Mouse (Mus musculus) kidney, embryonic 14.5 days (tissue): ENCODE measurements around the gene Alg12. TPM values are rescaled to one million over a fixed set of nuclear protein-coding genes. Genes with fewer than 3 reads are reported as not detected.
A peak's percentile ranks its signal among the peaks of the same experiment; 100 is the strongest.

ENCODE experiments used
- ATAC-seq: fragments of 200-750 bp; cut with Nextera tagmentation; 2 replicates; pipeline ENCODE4 v1.8.0; 2017; ENCODE audit warnings: moderate number of reproducible peaks, mild to moderate bottlenecking, moderate TSS enrichment, moderate library complexity; ENCODE audit not compliant: low FRiP score, low TSS enrichment
- H3K27ac ChIP-seq: fragments of 300-500 bp; sonication (generic); 2 replicates; pipeline ENCODE4 v1.5.1; 2014; ENCODE audit warnings: low read depth, mild to moderate bottlenecking, low read length, moderate library complexity, mixed read lengths
- H3K27me3 ChIP-seq: fragments of 300-500 bp; sonication (generic); 2 replicates; pipeline ENCODE4 v1.6.1; 2014; ENCODE audit warnings: mild to moderate bottlenecking, low read length; ENCODE audit not compliant: control insufficient read depth, insufficient read depth
- H3K36me3 ChIP-seq: fragments of 300-500 bp; sonication (generic); 2 replicates; pipeline ENCODE4 v1.6.1; 2014; ENCODE audit warnings: low read length, mixed read lengths; ENCODE audit not compliant: control insufficient read depth, insufficient read depth
- H3K4me1 ChIP-seq: fragments of 300-500 bp; sonication (generic); 2 replicates; pipeline ENCODE4 v1.6.1; 2014; ENCODE audit warnings: low read length, mixed read lengths; ENCODE audit not compliant: control insufficient read depth, insufficient read depth
- H3K4me2 ChIP-seq: fragments of 300-500 bp; sonication (generic); replicated peaks from 2 replicates; pipeline ENCODE4 v1.6.1; 2014; ENCODE audit warnings: low read depth, mild to moderate bottlenecking, low read length
- H3K4me3 ChIP-seq: fragments of 300-500 bp; sonication (generic); 2 replicates; pipeline ENCODE4 v1.5.1; 2014; ENCODE audit warnings: mild to moderate bottlenecking, low read length
- H3K9ac ChIP-seq: fragments of 300-500 bp; sonication (generic); 2 replicates; pipeline ENCODE4 v1.6.1; 2014; ENCODE audit warnings: low read depth, mild to moderate bottlenecking, low read length, moderate library complexity
- H3K9me3 ChIP-seq: fragments of 300-500 bp; sonication (generic); 2 replicates; pipeline ENCODE4 v1.6.1; 2016; ENCODE audit warnings: low read length; ENCODE audit not compliant: control insufficient read depth
- WGBS: fragments of 180-500 bp; shearing (Covaris S2); extraction: QIAGEN DNeasy Blood & Tissue Kit; methylation state at CpG from one replicate; pipeline ENCODE4 v1.1.7; 2014; 5-methylcytosine and 5-hydroxymethylcytosine counted together
- polyA plus RNA-seq: library from polyadenylated mRNA; unstranded; fragments of >200 nt; fragmentation: Nextera tagmentation; extraction: Ambion mirVana; gene quantifications from 2 replicates; pipeline ENCODE4 v1.2.1, GENCODE M21; 2014

Alg12 gene
- polyA plus RNA-seq, 1 experiment from 2014 or later = 13.7 TPM

GRCm38 (mm10) chr15:88828800-88829705, 9.9 kb upstream of the Alg12 start:
- Histone ChIP-seq H3K4me2 (no peak overlapping the region), H3K27me3 (no peaks in the 10 kb centered on the region), H3K36me3 (peaks cover 22% of the 10 kb centered on the region), H3K27ac (no peak overlapping the region), H3K9me3 (no peaks in the 10 kb centered on the region), H3K9ac (no peak overlapping the region), H3K4me1 (peaks cover 7% of the 10 kb centered on the region; the same call in 1 of the 2 replicates), H3K4me3 (no peak overlapping the region)
- ATAC-seq = peak; percentile 91
- 61% methylated on average over 15 of the region's 17 CpGs for WGBS

- Histone ChIP-seq H3K9me3 (no peaks in the 10 kb centered on the region), H3K27me3 (no peaks in the 10 kb centered on the region), H3K36me3 (peaks cover 31% of the 10 kb centered on the region), H3K4me3 (no peak overlapping the region), H3K4me2 (no peak overlapping the region), H3K4me1 (peaks cover 7% of the 10 kb centered on the region; the same call in 1 of the 2 replicates), H3K9ac (no peak overlapping the region), H3K27ac (no peak overlapping the region)
- WGBS = 27% methylated on average over 9 of the region's 9 CpGs
- peak; percentile 50 for ATAC-seq
Observed at GRCm38 (mm10) chr15:88827991-88828799, 9.1 kb upstream of the Alg12 start.

- no peak overlapping the region for H3K27ac ChIP-seq
- no peak overlapping the region for H3K9ac ChIP-seq
- H3K4me1 ChIP-seq = peaks cover 7% of the 10 kb centered on the region; the same call in 1 of the 2 replicates
- H3K27me3 ChIP-seq = no peaks in the 10 kb centered on the region
- H3K4me2 ChIP-seq = no peak overlapping the region
- peaks cover 37% of the 10 kb centered on the region for H3K36me3 ChIP-seq
- no peak for ATAC-seq
- 93% methylated on average over 6 of the region's 6 CpGs for WGBS
- no peak overlapping the region for H3K4me3 ChIP-seq
- no peaks in the 10 kb centered on the region for H3K9me3 ChIP-seq
Observed at GRCm38 (mm10) chr15:88827466-88827865, 8.3 kb upstream of the Alg12 start.

- Histone ChIP-seq H3K9me3 (no peaks in the 10 kb centered on the region), H3K4me1 (peaks cover 10% of the 10 kb centered on the region), H3K4me3 (no peak overlapping the region), H3K9ac (no peak overlapping the region), H3K4me2 (no peak overlapping the region), H3K36me3 (peaks cover 49% of the 10 kb centered on the region), H3K27me3 (no peaks in the 10 kb centered on the region), H3K27ac (no peak overlapping the region)
- no peak for ATAC-seq
- 98% methylated on average over 5 of the region's 5 CpGs for WGBS
Observed at GRCm38 (mm10) chr15:88823376-88823775, 4.3 kb upstream of the Alg12 start.

GRCm38 (mm10) chr15:88822513-88822912, 3.4 kb upstream of the Alg12 start:
- no peak for ATAC-seq
- Histone ChIP-seq H3K4me1 (peaks cover 11% of the 10 kb centered on the region), H3K27ac (no peak overlapping the region), H3K4me3 (no peak overlapping the region), H3K9ac (no peak overlapping the region), H3K27me3 (no peaks in the 10 kb centered on the region), H3K4me2 (no peak overlapping the region), H3K36me3 (peaks cover 49% of the 10 kb centered on the region), H3K9me3 (no peaks in the 10 kb centered on the region)
- WGBS = 92% methylated on average over 7 of the region's 7 CpGs

GRCm38 (mm10) chr15:88821403-88821802, 2.3 kb upstream of the Alg12 start:
- Histone ChIP-seq H3K27ac (no peak overlapping the region), H3K27me3 (no peaks in the 10 kb centered on the region), H3K4me2 (no peak overlapping the region), H3K9me3 (no peaks in the 10 kb centered on the region), H3K4me1 (peaks cover 11% of the 10 kb centered on the region), H3K4me3 (no peak overlapping the region), H3K36me3 (peaks cover 49% of the 10 kb centered on the region), H3K9ac (no peak overlapping the region)
- ATAC-seq = no peak
- WGBS = 84% methylated on average over 7 of the region's 7 CpGs

GRCm38 (mm10) chr15:88819906-88820303, 787 bp upstream of the Alg12 start:
- WGBS = 3% methylated on average over 23 of the region's 23 CpGs
- H3K27me3 ChIP-seq = no peaks in the 10 kb centered on the region
- ATAC-seq = no peak
- H3K36me3 ChIP-seq = peaks cover 37% of the 10 kb centered on the region
- H3K9me3 ChIP-seq = no peaks in the 10 kb centered on the region
- H3K4me1 ChIP-seq = peaks cover 11% of the 10 kb centered on the region
- no peak overlapping the region for H3K27ac ChIP-seq
- peak overlapping the region; percentile 53 for H3K4me2 ChIP-seq
- peak overlapping the region; percentile 71 for H3K9ac ChIP-seq
- H3K4me3 ChIP-seq = peak overlapping the region; percentile 59

GRCm38 (mm10) chr15:88815196-88815700, 3.9 kb downstream of the Alg12 start:
- Histone ChIP-seq H3K4me3 (no peak overlapping the region), H3K4me1 (peaks cover 3% of the 10 kb centered on the region), H3K27ac (no peak overlapping the region), H3K27me3 (no peaks in the 10 kb centered on the region), H3K9me3 (no peaks in the 10 kb centered on the region), H3K36me3 (peaks cover 22% of the 10 kb centered on the region), H3K4me2 (no peak overlapping the region), H3K9ac (no peak overlapping the region)
- no peak for ATAC-seq
- WGBS = 91% methylated on average over 6 of the region's 6 CpGs
